Mouse (Mus musculus): ENCODE results near the gene Hoxd10. TPM values are rescaled to one million over a fixed set of nuclear protein-coding genes. Genes with fewer than 3 reads are reported as not detected.

Gene Hoxd10
- polyA plus RNA-seq, 1 experiment from 2014 or later: not detected

GRCm38 (mm10) chr2:74703720-74704392, 12.1 kb downstream of the Hoxd10 start:
- 3% methylated on average over 26 of the region's 26 CpGs for WGBS
- H3K9ac ChIP-seq: no peak overlapping the region
- H3K27ac ChIP-seq: no peak overlapping the region

GRCm38 (mm10) chr2:74704393-74704998, 12.8 kb downstream of the Hoxd10 start, which contains the start of gene Hoxd8:
Gene Hoxd8, plus strand, starts transcription at chr2:74704615.
- no peaks in the 10 kb centered on the region for H3K9me3 ChIP-seq
- peaks cover 95% of the 10 kb centered on the region for H3K27me3 ChIP-seq
- no peaks in the 10 kb centered on the region for H3K36me3 ChIP-seq (replicated peaks)
- 1% methylated on average over 45 of the region's 52 CpGs for WGBS
- peak within 1 kb of the TSS; percentile 33; the same call in 1 of the 2 replicates for H3K9ac ChIP-seq
- peaks cover 13% of the 10 kb centered on the region for H3K4me1 ChIP-seq
- H3K4me3 ChIP-seq (replicated peaks): peak within 1 kb of the TSS; percentile 38
- H3K4me2 ChIP-seq: peak within 1 kb of the TSS; percentile 57
- ATAC-seq (ENCODE audit: low FRiP score): no peak
- no peak within 1 kb of the TSS for H3K27ac ChIP-seq

More at GRCm38 (mm10) chr2:74703720-74704392, 12.1 kb downstream of the Hoxd10 start:
- no peak overlapping the region for H3K4me3 ChIP-seq (replicated peaks)
- peaks cover 95% of the 10 kb centered on the region for H3K27me3 ChIP-seq
- H3K36me3 ChIP-seq (replicated peaks): no peaks in the 10 kb centered on the region
- H3K4me2 ChIP-seq: no peak overlapping the region
- H3K4me1 ChIP-seq: peaks cover 13% of the 10 kb centered on the region
- H3K9me3 ChIP-seq: no peaks in the 10 kb centered on the region
- ATAC-seq (ENCODE audit: low FRiP score): no peak

DNA sequence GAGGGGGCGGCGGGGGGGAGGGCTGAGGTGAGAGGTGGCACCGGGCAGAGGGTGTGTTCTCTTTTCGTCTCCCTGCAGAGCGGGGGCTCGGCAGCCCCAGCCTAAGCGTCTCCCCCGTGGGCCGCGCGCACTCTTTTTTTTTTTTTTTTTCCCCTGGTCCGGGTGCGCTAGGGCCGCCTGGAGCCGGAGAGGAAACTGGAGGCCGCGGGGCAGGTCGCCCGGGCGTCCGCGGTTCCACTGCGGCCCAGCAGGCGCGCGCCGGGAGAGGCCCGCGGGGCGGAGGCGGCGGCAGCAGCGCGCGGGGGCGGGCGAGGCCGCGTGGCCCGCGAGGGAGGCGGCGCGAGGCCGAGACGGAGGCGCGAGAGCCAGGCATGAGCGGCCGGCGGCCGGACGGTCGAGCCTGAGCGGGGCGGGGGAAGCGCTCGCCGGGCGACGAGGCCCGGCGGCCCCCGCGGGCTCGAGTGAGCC, 13.3 kb downstream of the Hoxd10 start:
- Histone ChIP-seq H3K36me3 (replicated peaks) (no peaks in the 10 kb centered on the region), H3K4me2 (peak overlapping the region; percentile 57), H3K9ac (peak overlapping the region; percentile 33; the same call in 1 of the 2 replicates), H3K27me3 (peaks cover 95% of the 10 kb centered on the region), H3K27ac (no peak overlapping the region), H3K4me3 (replicated peaks) (peak overlapping the region; percentile 38), H3K9me3 (no peaks in the 10 kb centered on the region), H3K4me1 (peaks cover 13% of the 10 kb centered on the region)
- WGBS: 1% methylated on average over 24 of the region's 66 CpGs
- ATAC-seq (ENCODE audit: low FRiP score): 0 out of 2 replicates have a peak, but pooled peaks have one; percentile 27

DNA sequence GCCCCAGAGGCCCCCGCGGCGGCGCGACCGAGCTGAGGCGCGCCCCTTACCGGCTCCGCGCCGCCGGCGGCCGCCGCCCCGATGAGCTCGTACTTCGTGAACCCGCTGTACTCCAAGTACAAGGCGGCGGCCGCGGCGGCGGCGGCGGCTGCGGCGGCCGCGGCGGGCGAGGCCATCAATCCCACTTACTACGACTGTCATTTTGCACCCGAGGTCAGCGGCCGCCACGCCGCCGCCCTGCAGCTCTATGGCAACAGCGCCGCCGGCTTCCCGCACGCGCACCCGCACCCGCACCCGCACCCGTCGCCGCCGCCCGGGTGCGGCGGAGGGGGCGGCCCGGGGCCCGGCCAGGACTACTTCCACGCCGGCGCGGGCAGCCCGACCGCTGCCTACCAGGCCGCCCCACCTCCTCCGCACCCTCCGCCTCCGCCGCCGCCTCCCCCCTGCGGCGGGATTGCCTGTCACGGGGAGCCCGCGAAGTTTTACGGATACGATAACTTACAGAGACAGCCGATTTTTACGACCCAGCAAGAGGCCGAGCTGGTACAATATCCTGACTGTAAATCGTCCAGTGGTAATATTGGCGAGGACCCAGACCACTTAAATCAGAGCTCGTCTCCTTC, 13.9 kb downstream of the Hoxd10 start:
- ATAC-seq (ENCODE audit: low FRiP score): 0 out of 2 replicates have a peak, but pooled peaks have one; percentile 58
- Histone ChIP-seq H3K4me3 (replicated peaks) (peak overlapping the region; percentile 38), H3K9ac (peak overlapping the region; percentile 33), H3K4me2 (peak overlapping the region; percentile 57), H3K36me3 (replicated peaks) (no peaks in the 10 kb centered on the region), H3K4me1 (peaks cover 13% of the 10 kb centered on the region), H3K27ac (no peak overlapping the region), H3K27me3 (peaks cover 95% of the 10 kb centered on the region), H3K9me3 (no peaks in the 10 kb centered on the region)
- WGBS: 2% methylated on average over 43 of the region's 85 CpGs

- H3K4me3 ChIP-seq (replicated peaks): no peak overlapping the region
- peaks cover 96% of the 10 kb centered on the region for H3K27me3 ChIP-seq
- no peaks in the 10 kb centered on the region for H3K36me3 ChIP-seq (replicated peaks)
- H3K4me1 ChIP-seq: peaks cover 13% of the 10 kb centered on the region
- H3K27ac ChIP-seq: no peak overlapping the region
- 2% methylated on average over 13 of the region's 13 CpGs for WGBS
- H3K9ac ChIP-seq: no peak overlapping the region
- ATAC-seq (ENCODE audit: low FRiP score): no peak
- H3K4me2 ChIP-seq: no peak overlapping the region
- H3K9me3 ChIP-seq: no peaks in the 10 kb centered on the region
These were observed 14.8 kb downstream of the Hoxd10 start for GRCm38 (mm10) chr2:74706393-74706960.

DNA sequence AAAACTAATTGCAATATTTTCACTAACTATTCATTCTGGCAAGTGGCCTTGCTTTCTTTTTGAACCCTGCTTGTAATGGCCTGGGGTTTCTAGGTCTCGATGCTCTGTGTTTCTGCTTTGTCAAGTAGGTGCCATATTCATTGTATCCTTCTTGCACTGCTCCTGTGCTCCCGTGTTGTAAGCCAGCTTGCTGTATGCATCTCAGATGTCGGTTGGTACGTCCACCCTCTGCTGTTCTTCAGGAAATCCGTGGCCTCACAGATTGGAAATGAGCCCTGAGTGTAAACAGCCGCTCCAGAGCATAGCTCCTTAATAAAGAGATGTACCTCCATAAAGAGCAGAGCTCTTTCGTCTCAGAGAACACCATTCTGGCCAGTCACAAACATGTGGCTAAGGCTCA, 15.9 kb downstream of the Hoxd10 start:
- Histone ChIP-seq H3K4me2 (no peak overlapping the region), H3K27me3 (peaks cover 97% of the 10 kb centered on the region), H3K4me3 (replicated peaks) (no peak overlapping the region), H3K4me1 (peaks cover 21% of the 10 kb centered on the region), H3K9me3 (no peaks in the 10 kb centered on the region), H3K9ac (no peak overlapping the region), H3K36me3 (replicated peaks) (no peaks in the 10 kb centered on the region), H3K27ac (no peak overlapping the region)
- WGBS: 6% methylated on average over 7 of the region's 7 CpGs
- ATAC-seq (ENCODE audit: low FRiP score): no peak

- Histone ChIP-seq H3K27me3 (peaks cover 98% of the 10 kb centered on the region), H3K4me2 (no peak overlapping the region), H3K4me3 (replicated peaks) (no peak overlapping the region), H3K36me3 (replicated peaks) (no peaks in the 10 kb centered on the region), H3K27ac (no peak overlapping the region), H3K9me3 (no peaks in the 10 kb centered on the region), H3K9ac (no peak overlapping the region), H3K4me1 (peaks cover 21% of the 10 kb centered on the region)
- no peak for ATAC-seq (ENCODE audit: low FRiP score)
- under 1% methylated on average over 4 of the region's 4 CpGs for WGBS
These were observed 17.0 kb downstream of the Hoxd10 start for GRCm38 (mm10) chr2:74708676-74709075.

- H3K36me3 ChIP-seq (replicated peaks): no peaks in the 10 kb centered on the region
- no peak overlapping the region for H3K4me3 ChIP-seq (replicated peaks)
- H3K27ac ChIP-seq: no peak overlapping the region
- H3K4me2 ChIP-seq: no peak overlapping the region
- peaks cover 18% of the 10 kb centered on the region for H3K4me1 ChIP-seq
- no peaks in the 10 kb centered on the region for H3K9me3 ChIP-seq
- 4% methylated on average over 5 of the region's 5 CpGs for WGBS
- no peak for ATAC-seq (ENCODE audit: low FRiP score)
- H3K9ac ChIP-seq: no peak overlapping the region
- H3K27me3 ChIP-seq: peaks cover 98% of the 10 kb centered on the region
These were observed 18.0 kb downstream of the Hoxd10 start for GRCm38 (mm10) chr2:74709465-74710419.

DNA sequence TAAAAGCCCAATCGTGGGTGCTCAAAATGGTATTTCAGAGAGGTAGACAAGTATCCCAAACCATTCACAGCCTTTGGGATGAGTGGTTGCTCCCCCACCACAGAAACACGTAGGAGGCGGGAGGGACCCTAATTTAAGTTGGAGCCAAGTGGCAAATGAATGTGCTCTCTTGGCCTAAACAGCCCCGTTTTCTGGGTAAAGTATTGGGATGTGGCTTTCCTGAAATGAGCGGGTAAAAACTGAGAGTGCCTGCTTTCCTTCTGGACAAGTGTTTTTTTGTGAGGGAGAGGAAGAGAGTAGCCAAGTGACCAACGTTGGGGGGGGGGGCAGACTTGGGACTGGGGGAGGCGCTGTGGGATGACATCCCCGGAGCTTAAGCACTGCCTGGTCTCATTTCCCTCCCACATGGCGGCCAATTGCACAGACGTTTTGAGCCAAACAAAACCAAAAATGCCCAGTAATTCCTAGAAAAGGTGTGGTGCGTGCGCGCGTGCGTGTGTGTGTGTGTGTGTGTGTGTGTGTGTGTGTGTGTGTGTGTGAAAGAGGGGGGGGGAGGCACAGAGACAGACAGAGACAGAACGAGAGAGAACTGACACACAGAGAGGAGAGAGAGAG, 19.3 kb downstream of the Hoxd10 start:
- H3K4me2 ChIP-seq: no peak overlapping the region
- peaks cover 98% of the 10 kb centered on the region for H3K27me3 ChIP-seq
- WGBS: 0% methylated on average over 16 of the region's 16 CpGs

GRCm38 (mm10) chr2:74711721-74712621, 20.2 kb downstream of the Hoxd10 start, which contains the start of the genes Hoxd3 and Hoxd4:
Gene Hoxd3, plus strand, starts transcription at chr2:74711927.
Gene Hoxd4, plus strand, starts transcription at chr2:74711929.
- ATAC-seq (ENCODE audit: low FRiP score): no peak
- Histone ChIP-seq H3K4me2 (peak within 1 kb of the TSS; percentile 33; the same call in 1 of the 2 replicates), H3K4me1 (peaks cover 8% of the 10 kb centered on the region), H3K9me3 (no peaks in the 10 kb centered on the region), H3K4me3 (replicated peaks) (peak within 1 kb of the TSS; percentile 26), H3K27ac (no peak within 1 kb of the TSS), H3K36me3 (replicated peaks) (no peaks in the 10 kb centered on the region), H3K27me3 (peaks cover 99% of the 10 kb centered on the region), H3K9ac (no peak within 1 kb of the TSS; the same call in 1 of the 2 replicates)
- WGBS: under 1% methylated on average over 59 of the region's 65 CpGs

More for the DNA sequence above, 19.3 kb downstream of the Hoxd10 start:
- no peak overlapping the region for H3K9ac ChIP-seq
- H3K36me3 ChIP-seq (replicated peaks): no peaks in the 10 kb centered on the region
- no peak overlapping the region for H3K4me3 ChIP-seq (replicated peaks)
- no peak for ATAC-seq (ENCODE audit: low FRiP score)
- H3K4me1 ChIP-seq: peaks cover 8% of the 10 kb centered on the region
- no peak overlapping the region for H3K27ac ChIP-seq
- H3K9me3 ChIP-seq: no peaks in the 10 kb centered on the region

All from forebrain, embryonic 12.5 days (tissue).